Mouse (Mus musculus) myocyte (in vitro differentiated cells): ENCODE data around the gene Ankrd33b. TPM values are rescaled to one million over a fixed set of nuclear protein-coding genes. Genes with fewer than 3 reads are reported as not detected.

Source experiments
- H3K27me3 ChIP-seq: one replicate; pipeline ENCODE4 v1.6.1; 2011; ENCODE audit not compliant: control insufficient read depth, insufficient read depth, insufficient read length
- H3K36me3 ChIP-seq: one replicate; pipeline ENCODE4 v1.6.1; 2011; ENCODE audit not compliant: control insufficient read depth, insufficient read depth
- H3K4me2 ChIP-seq: one replicate; pipeline ENCODE4 v1.6.1; 2011; ENCODE audit warnings: low read depth, control low read depth
- H3K4me3 ChIP-seq: one replicate; pipeline ENCODE4 v1.5.1; 2011; ENCODE audit warnings: mild to moderate bottlenecking, control low read depth, moderate library complexity
- H3K79me2 ChIP-seq: one replicate; pipeline ENCODE4 v1.6.1; 2011; ENCODE audit not compliant: control insufficient read depth, insufficient read depth
- H3ac ChIP-seq: one replicate; pipeline ENCODE4 v1.6.1; 2011; ENCODE audit not compliant: control insufficient read depth, insufficient read length
- CEBPB ChIP-seq: IDR thresholded peaks from 2 replicates; pipeline ENCODE4 v1.6.1; 2011; ENCODE audit warnings: mild to moderate bottlenecking, moderate library complexity; ENCODE audit not compliant: poor library complexity, insufficient read depth, severe bottlenecking
- E2F4 ChIP-seq: IDR thresholded peaks from one replicate; pipeline ENCODE4 v1.6.1; 2011; ENCODE audit warnings: mild to moderate bottlenecking, control low read depth, moderate library complexity; ENCODE audit not compliant: insufficient read depth
- MAX ChIP-seq: IDR thresholded peaks from one replicate; pipeline ENCODE4 v1.6.1; 2011; ENCODE audit warnings: low read depth, mild to moderate bottlenecking, control low read depth
- MYOD1 ChIP-seq, 3 experiments: IDR thresholded peaks; one replicate each; pipeline ENCODE4 v1.6.1; 2011; ENCODE audit warnings: control low read depth in 2 of 3, low read depth in 2 of 3, mild to moderate bottlenecking in 2 of 3, moderate library complexity in 1 of 3; ENCODE audit not compliant: insufficient read length in 2 of 3, control insufficient read depth in 1 of 3
- MYOG ChIP-seq, 3 experiments: IDR thresholded peaks; one replicate each; pipeline ENCODE4 v1.6.1; 2011; ENCODE audit warnings: control low read depth in 2 of 3, low read depth in 2 of 3, mild to moderate bottlenecking in 2 of 3; ENCODE audit not compliant: insufficient read length in 2 of 3, control insufficient read depth in 1 of 3, insufficient read depth in 1 of 3
- POLR2A ChIP-seq: IDR thresholded peaks from one replicate; pipeline ENCODE4 v1.6.1; 2011; ENCODE audit warnings: low read depth, mild to moderate bottlenecking, control low read depth, moderate library complexity; ENCODE audit not compliant: insufficient read length
- POLR2AphosphoS2 ChIP-seq: IDR thresholded peaks from one replicate; pipeline ENCODE4 v1.6.1; 2011; ENCODE audit warnings: low read depth, control low read depth; ENCODE audit not compliant: insufficient read length
- REST ChIP-seq: IDR thresholded peaks from one replicate; pipeline ENCODE4 v1.6.1; 2011; ENCODE audit warnings: mild to moderate bottlenecking, control low read depth, moderate library complexity; ENCODE audit not compliant: insufficient read depth, insufficient read length
- SRF ChIP-seq: IDR thresholded peaks from one replicate; pipeline ENCODE4 v1.6.1; 2011; ENCODE audit warnings: low read depth; ENCODE audit not compliant: control insufficient read depth, insufficient read length
- TCF12 ChIP-seq: IDR thresholded peaks from one replicate; pipeline ENCODE4 v1.6.1; 2011; ENCODE audit warnings: mild to moderate bottlenecking, control low read depth; ENCODE audit not compliant: poor library complexity, insufficient read depth, severe bottlenecking
- USF1 ChIP-seq: IDR thresholded peaks from one replicate; pipeline ENCODE4 v1.6.1; 2011; ENCODE audit warnings: low read depth, mild to moderate bottlenecking, control low read depth, moderate library complexity
- polyA plus RNA-seq: library from polyadenylated mRNA; unstranded; fragments of >200 nt; fragmentation: generic; extraction: Trizol; gene quantifications from one replicate; pipeline ENCODE4 v1.2.1, GENCODE M21; 2012; ENCODE audit warnings: missing spikeins

The Ankrd33b gene
- polyA plus RNA-seq, 1 experiment: 5.7 TPM

DNA sequence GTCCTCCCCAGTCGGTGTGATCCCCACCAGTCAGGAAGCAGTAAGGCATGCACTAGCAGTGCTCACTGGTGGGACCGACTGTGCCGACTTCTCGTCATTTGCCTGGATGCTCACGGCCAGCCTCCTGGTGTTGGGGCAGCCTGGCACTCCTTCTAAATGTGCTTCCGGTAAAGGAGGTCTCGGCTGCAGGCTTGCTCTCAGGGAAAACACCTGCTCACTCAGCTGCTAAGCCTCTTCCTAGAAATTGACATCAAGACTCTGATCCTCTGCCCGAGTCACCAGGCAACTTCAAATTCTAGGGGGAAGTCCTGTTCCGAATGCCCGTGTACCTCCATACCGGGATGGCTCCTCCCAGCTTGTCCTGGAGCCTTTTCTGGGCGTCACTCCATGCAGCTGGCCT, 101.7 kb downstream of the Ankrd33b start:
- TF ChIP-seq USF1 (no peak), TCF12 (no peak), MYOG (IDR thresholded peaks at IDR 0.05; ENCODE audit: control insufficient read depth in 1 of 3, insufficient read depth in 1 of 3, insufficient read length in 2 of 3, low read depth in 2 of 3) (peak in 2 of 3 experiments; percentile 3 to 4), REST (no peak), MYOD1 (IDR thresholded peaks at IDR 0.05; ENCODE audit: control insufficient read depth in 1 of 3, insufficient read length in 2 of 3, low read depth in 2 of 3) (peak in 1 of 3 experiments; percentile 50)
- no peak overlapping the region for H3ac ChIP-seq
- no peak overlapping the region for H3K4me3 ChIP-seq
- no peak overlapping the region for H3K4me2 ChIP-seq
- no peaks in the 10 kb centered on the region for H3K27me3 ChIP-seq
- H3K79me2 ChIP-seq: peaks cover 15% of the 10 kb centered on the region
- H3K36me3 ChIP-seq: peaks cover 11% of the 10 kb centered on the region

DNA sequence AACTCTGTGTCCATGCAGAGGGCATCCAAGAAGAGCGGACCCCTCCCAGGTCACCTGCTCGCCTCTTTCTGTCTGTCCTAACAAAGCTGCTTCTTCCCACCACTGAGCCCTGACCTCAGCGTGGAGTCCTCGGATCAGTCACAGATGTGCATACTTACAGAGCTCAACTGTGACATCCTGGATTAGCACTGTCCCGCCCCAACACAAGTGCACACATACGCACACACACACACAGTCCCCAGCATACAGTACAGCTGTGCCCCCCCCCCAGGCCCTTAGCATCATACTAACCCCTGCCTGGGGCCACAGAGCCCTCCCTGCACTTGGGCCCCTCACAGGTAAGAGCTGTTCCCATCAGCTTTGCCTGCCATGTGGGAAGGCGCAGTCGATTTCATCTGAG, 102.1 kb downstream of the Ankrd33b start:
- no peak overlapping the region for H3ac ChIP-seq

DNA sequence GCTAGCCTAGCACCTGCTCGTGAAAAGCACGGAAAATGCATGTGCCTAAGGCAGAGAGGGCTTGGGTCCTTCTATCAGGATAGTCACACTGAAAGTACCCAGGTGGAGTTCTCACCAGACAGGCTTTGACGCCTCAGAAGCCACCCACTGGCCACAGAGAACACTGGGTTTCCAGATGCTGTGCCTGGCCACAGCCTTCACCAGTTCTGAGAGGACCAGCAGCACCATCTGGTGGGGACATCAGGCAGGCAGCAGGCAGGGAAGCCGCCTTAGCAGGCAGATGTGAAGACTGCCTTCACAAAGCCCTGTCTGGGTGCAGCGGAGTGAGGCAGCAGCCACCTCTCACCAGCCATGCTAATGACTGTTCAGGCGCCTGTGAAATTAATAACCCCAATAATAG, 102.7 kb downstream of the Ankrd33b start:
- H3K27me3 ChIP-seq: no peaks in the 10 kb centered on the region
- peaks cover 15% of the 10 kb centered on the region for H3K79me2 ChIP-seq
- peaks cover 11% of the 10 kb centered on the region for H3K36me3 ChIP-seq
- TF ChIP-seq MYOG (IDR thresholded peaks at IDR 0.05; ENCODE audit: control insufficient read depth in 1 of 3, insufficient read depth in 1 of 3, insufficient read length in 2 of 3, low read depth in 2 of 3) (peak in 1 of 3 experiments; percentile 62), MYOD1 (IDR thresholded peaks at IDR 0.05; ENCODE audit: control insufficient read depth in 1 of 3, insufficient read length in 2 of 3, low read depth in 2 of 3) (peak in 1 of 3 experiments; percentile 30), POLR2A (no peak), E2F4 (no peak), POLR2AphosphoS2 (peak; percentile 38)
- no peak overlapping the region for H3K4me3 ChIP-seq
- H3ac ChIP-seq: no peak overlapping the region
- no peak overlapping the region for H3K4me2 ChIP-seq

More for the DNA sequence above, 102.1 kb downstream of the Ankrd33b start:
- H3K4me2 ChIP-seq: no peak overlapping the region
- H3K36me3 ChIP-seq: peaks cover 11% of the 10 kb centered on the region
- H3K4me3 ChIP-seq: no peak overlapping the region
- peaks cover 15% of the 10 kb centered on the region for H3K79me2 ChIP-seq
- no peak for TF ChIP-seq REST
- no peak for TF ChIP-seq SRF
- no peak for TF ChIP-seq CEBPB
- no peak for TF ChIP-seq POLR2AphosphoS2
- no peak for TF ChIP-seq MYOD1 (IDR thresholded peaks at IDR 0.05; ENCODE audit: control insufficient read depth in 1 of 3, insufficient read length in 2 of 3, low read depth in 2 of 3)
- no peaks in the 10 kb centered on the region for H3K27me3 ChIP-seq

DNA sequence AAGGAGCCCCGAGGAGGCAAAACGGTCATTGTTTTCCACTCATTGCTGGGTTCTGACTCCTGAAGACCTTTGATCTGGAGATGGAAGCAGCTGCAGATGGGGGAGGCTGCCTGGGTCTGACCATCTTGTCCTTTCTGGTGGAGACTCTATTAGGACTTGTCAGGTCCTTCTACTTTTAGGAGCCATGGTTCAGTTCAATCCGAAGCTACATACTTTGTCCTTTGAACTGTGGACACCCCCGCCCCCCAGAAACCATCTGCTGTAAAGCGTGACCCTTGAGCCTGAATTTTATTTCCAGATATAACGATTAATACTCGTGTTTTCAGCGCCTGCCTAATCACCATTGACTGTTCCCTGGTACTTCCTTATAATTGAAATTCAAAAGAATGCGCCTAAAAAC, 105.2 kb downstream of the Ankrd33b start:
- peaks cover 22% of the 10 kb centered on the region for H3K36me3 ChIP-seq
- no peak overlapping the region for H3K4me3 ChIP-seq
- peaks cover 17% of the 10 kb centered on the region for H3K79me2 ChIP-seq
- no peaks in the 10 kb centered on the region for H3K27me3 ChIP-seq
- no peak overlapping the region for H3K4me2 ChIP-seq
- no peak overlapping the region for H3ac ChIP-seq
- TF ChIP-seq POLR2AphosphoS2 (no peak), TCF12 (no peak), MAX (no peak), POLR2A (no peak), REST (no peak), CEBPB (no peak)

DNA sequence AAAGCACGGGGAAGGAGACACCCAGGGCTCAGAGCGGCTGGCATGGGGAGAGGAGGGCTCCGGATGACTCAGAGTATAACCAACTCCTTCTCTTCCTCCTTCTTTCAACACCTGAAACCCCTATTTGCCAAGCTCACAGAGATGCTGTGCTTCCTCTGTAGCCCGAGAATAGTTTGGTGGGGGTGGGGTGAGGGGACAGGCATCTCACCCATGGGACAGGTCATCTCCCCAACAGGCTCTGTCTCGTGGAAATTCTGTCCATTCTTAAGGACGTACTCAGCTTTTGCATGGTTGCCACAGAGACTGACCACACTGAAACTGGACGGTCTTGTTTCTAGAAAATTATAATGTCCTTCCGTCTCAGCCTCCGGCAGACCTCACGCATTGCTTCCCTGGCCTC, 106.4 kb downstream of the Ankrd33b start:
- no peak overlapping the region for H3ac ChIP-seq
- peaks cover 24% of the 10 kb centered on the region for H3K79me2 ChIP-seq
- H3K4me3 ChIP-seq: no peak overlapping the region
- peaks cover 22% of the 10 kb centered on the region for H3K36me3 ChIP-seq
- no peaks in the 10 kb centered on the region for H3K27me3 ChIP-seq
- no peak overlapping the region for H3K4me2 ChIP-seq
- TF ChIP-seq E2F4 (no peak), CEBPB (no peak), POLR2A (no peak), POLR2AphosphoS2 (no peak), MYOD1 (IDR thresholded peaks at IDR 0.05; ENCODE audit: control insufficient read depth in 1 of 3, insufficient read length in 2 of 3, low read depth in 2 of 3) (no peak)
